Mouse (Mus musculus) embryonic facial prominence, embryonic 14.5 days (tissue): ENCODE measurements around the gene Kirrel2. TPM values are rescaled to one million over a fixed set of nuclear protein-coding genes. Genes with fewer than 3 reads are reported as not detected.

Experiments used
- ATAC-seq: fragments of 200-750 bp; cut with Nextera tagmentation; 2 replicates; pipeline ENCODE4 v1.8.0; 2017; ENCODE audit warnings: low read depth, moderate number of reproducible peaks, moderate TSS enrichment
- DNase-seq: peaks from one replicate; pipeline ENCODE4 v3.0.0-alpha.2; 2015; ENCODE audit warnings: low spot score
- H3K27ac ChIP-seq: fragments of 300-500 bp; sonication (generic); replicated peaks from 2 replicates; pipeline ENCODE4 v1.5.1; 2014; ENCODE audit warnings: low read depth, mild to moderate bottlenecking, low read length, moderate library complexity
- H3K27me3 ChIP-seq: fragments of 300-500 bp; sonication (generic); replicated peaks from 2 replicates; pipeline ENCODE4 v1.6.1; 2014; ENCODE audit warnings: low read length; ENCODE audit not compliant: control insufficient read depth, insufficient read depth
- H3K36me3 ChIP-seq: fragments of 300-500 bp; sonication (generic); 2 replicates; pipeline ENCODE4 v1.6.1; 2014; ENCODE audit warnings: low read length, mixed read lengths; ENCODE audit not compliant: control insufficient read depth, insufficient read depth
- H3K4me1 ChIP-seq: fragments of 300-500 bp; sonication (generic); 2 replicates; pipeline ENCODE4 v1.6.1; 2014; ENCODE audit warnings: antibody characterized with exemption, low read length; ENCODE audit not compliant: control insufficient read depth, insufficient read depth
- H3K4me2 ChIP-seq: fragments of 300-500 bp; sonication (generic); 2 replicates; pipeline ENCODE4 v1.6.1; 2014; ENCODE audit warnings: low read depth, mild to moderate bottlenecking, low read length, moderate library complexity, mixed read lengths
- H3K4me3 ChIP-seq: fragments of 300-500 bp; sonication (generic); 2 replicates; pipeline ENCODE4 v1.5.1; 2014; ENCODE audit warnings: low read depth, mild to moderate bottlenecking, low read length
- H3K9ac ChIP-seq: fragments of 300-500 bp; sonication (generic); 2 replicates; pipeline ENCODE4 v1.6.1; 2014; ENCODE audit warnings: low read depth, mild to moderate bottlenecking, low read length, moderate library complexity, mixed read lengths
- H3K9me3 ChIP-seq: fragments of 300-500 bp; sonication (generic); 2 replicates; pipeline ENCODE4 v1.6.1; 2016; ENCODE audit warnings: low read length; ENCODE audit not compliant: control insufficient read depth
- WGBS: fragments of 180-500 bp; shearing (Covaris S2); extraction: QIAGEN DNeasy Blood & Tissue Kit; methylation state at CpG from one replicate; pipeline ENCODE4 v1.1.7; 2014; 5-methylcytosine and 5-hydroxymethylcytosine counted together
- polyA plus RNA-seq: library from polyadenylated mRNA; unstranded; fragments of >200 nt; fragmentation: Nextera tagmentation; extraction: Ambion mirVana; gene quantifications from 2 replicates; pipeline ENCODE4 v1.2.1, GENCODE M21; 2014

Gene Kirrel2
- polyA plus RNA-seq, 1 experiment from 2014 or later = 0.82 TPM

GRCm38 (mm10) chr7:30456911-30457628 lies 420 bp downstream of the Kirrel2 start:
- Histone ChIP-seq H3K4me2 (peak overlapping the region; percentile 37), H3K27ac (no peak overlapping the region), H3K36me3 (no peaks in the 10 kb centered on the region), H3K27me3 (peaks cover 97% of the 10 kb centered on the region), H3K4me1 (peaks cover 8% of the 10 kb centered on the region), H3K9me3 (peaks cover 5% of the 10 kb centered on the region; the same call in 1 of the 2 replicates), H3K9ac (peak overlapping the region; percentile 34; the same call in 1 of the 2 replicates), H3K4me3 (peak overlapping the region; percentile 25)
- 2% methylated on average over 29 of the region's 31 CpGs for WGBS
- DNase-seq (no peak), ATAC-seq (no peak)

DNA sequence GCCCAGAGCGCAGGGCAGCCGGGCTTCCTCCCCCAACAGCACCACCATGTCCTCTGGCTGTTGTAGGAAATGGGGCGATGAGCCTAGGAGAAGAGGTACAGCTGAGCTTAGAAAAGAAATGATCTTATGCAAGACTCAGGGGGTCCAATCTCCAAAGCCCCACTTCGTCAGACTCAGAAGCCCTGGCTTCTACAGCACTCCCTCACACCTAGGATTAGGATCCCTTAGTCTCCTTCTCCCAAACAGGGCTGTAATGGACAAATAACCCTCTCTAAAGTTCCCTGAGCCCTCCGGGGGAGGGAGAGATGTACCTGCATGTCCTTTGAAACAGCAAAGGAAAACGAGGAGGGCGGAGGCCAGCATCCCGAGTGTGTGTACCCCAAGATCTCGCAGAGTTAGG lies 1.0 kb downstream of the Kirrel2 start:
- no peak for DNase-seq
- H3K4me3 ChIP-seq = no peak overlapping the region; the same call in 1 of the 2 replicates

DNA sequence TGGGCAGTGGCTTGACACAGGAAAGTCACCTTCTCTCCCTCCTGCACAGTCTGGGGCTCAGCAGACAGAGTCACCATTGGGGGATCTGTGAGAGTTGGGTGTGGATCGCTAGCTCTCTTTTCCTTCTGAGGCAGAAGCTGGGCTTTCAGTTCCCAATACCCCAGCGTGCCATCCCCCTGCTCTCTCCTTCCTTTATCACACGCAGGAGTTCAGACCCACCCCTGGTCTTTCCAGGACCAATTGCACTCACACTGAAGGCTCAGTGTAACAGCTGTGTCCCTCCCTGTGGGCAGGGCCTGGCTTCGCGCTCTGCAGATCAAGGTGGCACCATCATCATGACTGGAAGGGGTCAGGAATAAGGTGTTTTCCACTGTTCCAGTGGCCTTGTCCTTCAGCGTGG lies 3.2 kb downstream of the Kirrel2 start:
- Histone ChIP-seq H3K4me3 (no peak overlapping the region), H3K9ac (no peak overlapping the region), H3K9me3 (peaks cover 5% of the 10 kb centered on the region; the same call in 1 of the 2 replicates), H3K4me2 (no peak overlapping the region), H3K36me3 (no peaks in the 10 kb centered on the region), H3K27ac (no peak overlapping the region), H3K4me1 (peaks cover 8% of the 10 kb centered on the region), H3K27me3 (peaks cover 78% of the 10 kb centered on the region)
- WGBS = 9% methylated on average over 6 of the region's 6 CpGs
- ATAC-seq = no peak
- no peak for DNase-seq

More for the DNA sequence above, 1.0 kb downstream of the Kirrel2 start:
- Histone ChIP-seq H3K27ac (no peak overlapping the region), H3K9me3 (peaks cover 5% of the 10 kb centered on the region; the same call in 1 of the 2 replicates), H3K4me1 (peaks cover 8% of the 10 kb centered on the region), H3K36me3 (no peaks in the 10 kb centered on the region), H3K27me3 (peaks cover 93% of the 10 kb centered on the region), H3K4me2 (peak overlapping the region; percentile 37), H3K9ac (0 out of 2 replicates have a peak overlapping the region, but pooled peaks have one; percentile 5)
- WGBS = 2% methylated on average over 9 of the region's 9 CpGs
- no peak for ATAC-seq

GRCm38 (mm10) chr7:30453766-30454165 lies 3.7 kb downstream of the Kirrel2 start:
- peak; percentile 47 for DNase-seq
- no peak overlapping the region for H3K27ac ChIP-seq
- H3K4me3 ChIP-seq = no peak overlapping the region
- H3K9ac ChIP-seq = no peak overlapping the region
- H3K4me2 ChIP-seq = no peak overlapping the region
- peaks cover 5% of the 10 kb centered on the region; the same call in 1 of the 2 replicates for H3K9me3 ChIP-seq
- peaks cover 73% of the 10 kb centered on the region for H3K27me3 ChIP-seq
- H3K4me1 ChIP-seq = peaks cover 8% of the 10 kb centered on the region
- H3K36me3 ChIP-seq = no peaks in the 10 kb centered on the region
- 3% methylated on average over 25 of the region's 25 CpGs for WGBS
- ATAC-seq = no peak

DNA sequence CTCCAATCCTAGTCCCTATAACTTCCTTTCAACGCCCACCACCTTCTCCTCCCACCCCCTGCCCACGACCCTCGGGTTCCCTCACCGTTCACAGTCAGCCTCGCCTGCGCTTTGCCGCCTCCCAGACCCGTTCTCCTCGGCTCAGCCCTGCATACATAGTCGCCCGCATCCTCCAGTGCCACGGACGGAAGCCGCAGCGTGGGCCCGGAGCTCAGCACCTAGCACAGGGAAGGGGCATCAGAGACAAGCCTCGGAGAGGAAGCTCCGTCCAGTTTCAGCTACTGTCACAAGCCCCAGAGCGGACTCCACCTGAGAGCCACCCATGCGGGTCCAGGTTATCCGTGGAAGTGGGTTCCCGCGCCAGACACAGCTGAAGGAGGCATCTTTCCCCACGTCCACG lies 4.2 kb downstream of the Kirrel2 start:
- H3K9ac ChIP-seq = no peak overlapping the region
- WGBS = 18% methylated on average over 23 of the region's 25 CpGs

GRCm38 (mm10) chr7:30450241-30450640 lies 7.2 kb downstream of the Kirrel2 start:
- WGBS = 71% methylated on average over 7 of the region's 7 CpGs
- H3K4me1 ChIP-seq = no peaks in the 10 kb centered on the region; the same call in 1 of the 2 replicates
- H3K27ac ChIP-seq = no peak overlapping the region
- no peak for DNase-seq
- no peak for ATAC-seq
- H3K4me3 ChIP-seq = no peak overlapping the region
- H3K27me3 ChIP-seq = peaks cover 38% of the 10 kb centered on the region
- H3K9ac ChIP-seq = no peak overlapping the region
- no peaks in the 10 kb centered on the region for H3K36me3 ChIP-seq
- H3K9me3 ChIP-seq = no peaks in the 10 kb centered on the region
- H3K4me2 ChIP-seq = no peak overlapping the region

More for the DNA sequence above, 4.2 kb downstream of the Kirrel2 start:
- DNase-seq (no peak), ATAC-seq (no peak)
- no peak overlapping the region for H3K4me3 ChIP-seq
- H3K27ac ChIP-seq = no peak overlapping the region
- H3K4me2 ChIP-seq = no peak overlapping the region
- H3K4me1 ChIP-seq = peaks cover 8% of the 10 kb centered on the region
- H3K27me3 ChIP-seq = peaks cover 68% of the 10 kb centered on the region
- peaks cover 5% of the 10 kb centered on the region; the same call in 1 of the 2 replicates for H3K9me3 ChIP-seq
- H3K36me3 ChIP-seq = no peaks in the 10 kb centered on the region

GRCm38 (mm10) chr7:30444971-30445751 lies 12.3 kb downstream of the Kirrel2 start, which contains the start of gene Aplp1:
Aplp1 (minus strand) TSS chr7:30445535.
- Histone ChIP-seq H3K27me3 (peaks cover 11% of the 10 kb centered on the region; the same call in 1 of the 2 replicates), H3K36me3 (peaks cover 10% of the 10 kb centered on the region; the same call in 1 of the 2 replicates), H3K4me2 (peak within 1 kb of the TSS; percentile 84), H3K9ac (peak within 1 kb of the TSS; percentile 76), H3K9me3 (no peaks in the 10 kb centered on the region), H3K27ac (peak within 1 kb of the TSS; percentile 75), H3K4me1 (peaks cover 13% of the 10 kb centered on the region), H3K4me3 (peak within 1 kb of the TSS; percentile 69)
- peak; percentile 87 for ATAC-seq
- 0% methylated on average over 21 of the region's 72 CpGs for WGBS
- DNase-seq = peak; percentile 64

GRCm38 (mm10) chr7:30444154-30444970 lies 13.1 kb downstream of the Kirrel2 start:
- peaks cover 13% of the 10 kb centered on the region for H3K4me1 ChIP-seq
- peak overlapping the region; percentile 69 for H3K4me3 ChIP-seq
- ATAC-seq (peak; percentile 34), DNase-seq (peak; percentile 79)
- WGBS = under 1% methylated on average over 35 of the region's 38 CpGs
- H3K27ac ChIP-seq = peak overlapping the region; percentile 75
- H3K27me3 ChIP-seq = peaks cover 11% of the 10 kb centered on the region; the same call in 1 of the 2 replicates
- peak overlapping the region; percentile 76 for H3K9ac ChIP-seq
- no peaks in the 10 kb centered on the region for H3K9me3 ChIP-seq
- H3K36me3 ChIP-seq = peaks cover 17% of the 10 kb centered on the region; the same call in 1 of the 2 replicates
- H3K4me2 ChIP-seq = peak overlapping the region; percentile 84
